Mouse (Mus musculus): ENCODE measurements around the gene Fnip2. TPM values are rescaled to one million over a fixed set of nuclear protein-coding genes. Genes with fewer than 3 reads are reported as not detected.

Fnip2 gene
- polyA plus RNA-seq, 1 experiment from 2014 or later = 3.8 TPM

- Histone ChIP-seq H3K4me1 (peaks cover 32% of the 10 kb centered on the region), H3K9ac (no peak overlapping the region), H3K27me3 (no peaks in the 10 kb centered on the region), H3K4me3 (replicated peaks) (no peak overlapping the region), H3K27ac (peak overlapping the region; percentile 69), H3K36me3 (peaks cover 10% of the 10 kb centered on the region; the same call in 1 of the 2 replicates), H3K9me3 (replicated peaks) (no peaks in the 10 kb centered on the region), H3K4me2 (no peak overlapping the region)
- 65% methylated on average over 17 of the region's 17 CpGs for WGBS
- no peak for ATAC-seq (replicated peaks; ENCODE audit: low FRiP score)
Observed at GRCm38 (mm10) chr3:79517884-79518591, 49.6 kb downstream of the Fnip2 start.

GRCm38 (mm10) chr3:79516958-79517357 is 50.6 kb downstream of the Fnip2 start:
- Histone ChIP-seq H3K4me1 (peaks cover 32% of the 10 kb centered on the region), H3K27me3 (no peaks in the 10 kb centered on the region), H3K4me2 (no peak overlapping the region), H3K9me3 (replicated peaks) (no peaks in the 10 kb centered on the region), H3K9ac (no peak overlapping the region), H3K27ac (no peak overlapping the region), H3K4me3 (replicated peaks) (no peak overlapping the region), H3K36me3 (peaks cover 10% of the 10 kb centered on the region; the same call in 1 of the 2 replicates)
- 87% methylated on average over 4 of the region's 4 CpGs for WGBS
- no peak for ATAC-seq (replicated peaks; ENCODE audit: low FRiP score)

- no peak overlapping the region for H3K9ac ChIP-seq
- no peak overlapping the region for H3K4me3 ChIP-seq (replicated peaks)
- 75% methylated on average over 14 of the region's 14 CpGs for WGBS
- peaks cover 32% of the 10 kb centered on the region for H3K4me1 ChIP-seq
- H3K4me2 ChIP-seq = no peak overlapping the region
- H3K9me3 ChIP-seq (replicated peaks) = no peaks in the 10 kb centered on the region
- peaks cover 10% of the 10 kb centered on the region for H3K36me3 ChIP-seq
- no peak overlapping the region for H3K27ac ChIP-seq
- H3K27me3 ChIP-seq = no peaks in the 10 kb centered on the region
- no peak for ATAC-seq (replicated peaks; ENCODE audit: low FRiP score)
Observed at GRCm38 (mm10) chr3:79516099-79516920, 51.3 kb downstream of the Fnip2 start.

GRCm38 (mm10) chr3:79514304-79514703 is 53.3 kb downstream of the Fnip2 start:
- H3K9ac ChIP-seq = no peak overlapping the region
- no peaks in the 10 kb centered on the region for H3K27me3 ChIP-seq
- ATAC-seq (replicated peaks; ENCODE audit: low FRiP score) = no peak
- no peak overlapping the region for H3K27ac ChIP-seq
- H3K4me2 ChIP-seq = no peak overlapping the region
- H3K36me3 ChIP-seq = peaks cover 10% of the 10 kb centered on the region
- WGBS = 96% methylated on average over 2 of the region's 2 CpGs
- no peaks in the 10 kb centered on the region for H3K9me3 ChIP-seq (replicated peaks)
- peaks cover 21% of the 10 kb centered on the region for H3K4me1 ChIP-seq
- H3K4me3 ChIP-seq (replicated peaks) = no peak overlapping the region

- Histone ChIP-seq H3K27ac (no peak overlapping the region), H3K36me3 (peaks cover 47% of the 10 kb centered on the region), H3K4me2 (no peak overlapping the region), H3K4me1 (no peaks in the 10 kb centered on the region), H3K4me3 (replicated peaks) (no peak overlapping the region), H3K27me3 (no peaks in the 10 kb centered on the region), H3K9ac (no peak overlapping the region), H3K9me3 (replicated peaks) (no peaks in the 10 kb centered on the region)
- 88% methylated on average over 2 of the region's 2 CpGs for WGBS
- no peak for ATAC-seq (replicated peaks; ENCODE audit: low FRiP score)
Observed at GRCm38 (mm10) chr3:79501166-79501728, 66.3 kb downstream of the Fnip2 start.

- Histone ChIP-seq H3K4me2 (no peak overlapping the region), H3K27ac (no peak overlapping the region), H3K4me1 (no peaks in the 10 kb centered on the region), H3K9ac (no peak overlapping the region), H3K4me3 (replicated peaks) (no peak overlapping the region), H3K36me3 (peaks cover 46% of the 10 kb centered on the region), H3K9me3 (replicated peaks) (no peaks in the 10 kb centered on the region), H3K27me3 (no peaks in the 10 kb centered on the region)
- ATAC-seq (replicated peaks; ENCODE audit: low FRiP score) = 0 out of 2 replicates have a peak, but pooled peaks have one; percentile 52
- 70% methylated on average over 10 of the region's 10 CpGs for WGBS
Observed at GRCm38 (mm10) chr3:79500279-79500678, 67.3 kb downstream of the Fnip2 start.

GRCm38 (mm10) chr3:79496668-79497067 is 70.9 kb downstream of the Fnip2 start:
- no peak overlapping the region for H3K9ac ChIP-seq
- H3K9me3 ChIP-seq (replicated peaks) = no peaks in the 10 kb centered on the region
- no peak overlapping the region for H3K27ac ChIP-seq
- 75% methylated on average over 6 of the region's 6 CpGs for WGBS
- ATAC-seq (replicated peaks; ENCODE audit: low FRiP score) = no peak
- H3K4me1 ChIP-seq = no peaks in the 10 kb centered on the region
- H3K27me3 ChIP-seq = no peaks in the 10 kb centered on the region
- H3K36me3 ChIP-seq = peaks cover 60% of the 10 kb centered on the region
- H3K4me3 ChIP-seq (replicated peaks) = no peak overlapping the region
- H3K4me2 ChIP-seq = no peak overlapping the region

GRCm38 (mm10) chr3:79495151-79495550 is 72.4 kb downstream of the Fnip2 start:
- no peak for ATAC-seq (replicated peaks; ENCODE audit: low FRiP score)
- Histone ChIP-seq H3K4me1 (no peaks in the 10 kb centered on the region), H3K4me2 (no peak overlapping the region), H3K9ac (no peak overlapping the region), H3K27ac (no peak overlapping the region), H3K36me3 (peaks cover 65% of the 10 kb centered on the region), H3K4me3 (replicated peaks) (no peak overlapping the region), H3K9me3 (replicated peaks) (no peaks in the 10 kb centered on the region), H3K27me3 (no peaks in the 10 kb centered on the region)
- whole genome bisulfite sequencing = 80% methylated on average over 7 of the region's 7 CpGs

- Histone ChIP-seq H3K4me2 (no peak overlapping the region), H3K27ac (no peak overlapping the region), H3K36me3 (peaks cover 58% of the 10 kb centered on the region), H3K27me3 (no peaks in the 10 kb centered on the region), H3K4me3 (replicated peaks) (no peak overlapping the region), H3K9ac (no peak overlapping the region), H3K9me3 (replicated peaks) (no peaks in the 10 kb centered on the region), H3K4me1 (no peaks in the 10 kb centered on the region)
- ATAC-seq (replicated peaks; ENCODE audit: low FRiP score) = no peak
- WGBS = 74% methylated on average over 8 of the region's 8 CpGs
Observed at GRCm38 (mm10) chr3:79494028-79494427, 73.6 kb downstream of the Fnip2 start.

- H3K4me3 ChIP-seq (replicated peaks) = no peak overlapping the region
- no peaks in the 10 kb centered on the region for H3K27me3 ChIP-seq
- no peaks in the 10 kb centered on the region for H3K4me1 ChIP-seq
- no peak overlapping the region for H3K9ac ChIP-seq
- WGBS = 98% methylated on average over 10 of the region's 10 CpGs
- peaks cover 68% of the 10 kb centered on the region for H3K36me3 ChIP-seq
- no peaks in the 10 kb centered on the region for H3K9me3 ChIP-seq (replicated peaks)
- no peak overlapping the region for H3K4me2 ChIP-seq
- H3K27ac ChIP-seq = no peak overlapping the region
- no peak for ATAC-seq (replicated peaks; ENCODE audit: low FRiP score)
Observed at GRCm38 (mm10) chr3:79493064-79493463, 74.5 kb downstream of the Fnip2 start.

- no peak for ATAC-seq (replicated peaks; ENCODE audit: low FRiP score)
- Histone ChIP-seq H3K4me1 (no peaks in the 10 kb centered on the region), H3K9me3 (replicated peaks) (no peaks in the 10 kb centered on the region), H3K27me3 (no peaks in the 10 kb centered on the region), H3K4me3 (replicated peaks) (no peak overlapping the region), H3K9ac (no peak overlapping the region), H3K36me3 (peaks cover 79% of the 10 kb centered on the region), H3K4me2 (no peak overlapping the region), H3K27ac (no peak overlapping the region)
- 77% methylated on average over 3 of the region's 3 CpGs for WGBS
Observed at GRCm38 (mm10) chr3:79491614-79492013, 76.0 kb downstream of the Fnip2 start.

- Histone ChIP-seq H3K27me3 (no peaks in the 10 kb centered on the region), H3K27ac (no peak overlapping the region), H3K4me2 (no peak overlapping the region), H3K9me3 (replicated peaks) (no peaks in the 10 kb centered on the region), H3K9ac (no peak overlapping the region), H3K36me3 (peaks cover 81% of the 10 kb centered on the region), H3K4me1 (no peaks in the 10 kb centered on the region), H3K4me3 (replicated peaks) (no peak overlapping the region)
- no peak for ATAC-seq (replicated peaks; ENCODE audit: low FRiP score)
- WGBS = 95% methylated on average over 5 of the region's 5 CpGs
Observed at GRCm38 (mm10) chr3:79490102-79490501, 77.5 kb downstream of the Fnip2 start.

Data from kidney, embryonic 15.5 days (tissue).